Mouse (Mus musculus) myocyte (in vitro differentiated cells): ENCODE results near the gene Plekhm2.

Experiments used
- E2F4 ChIP-seq: IDR thresholded peaks from one replicate; pipeline ENCODE4 v1.6.1; 2011; ENCODE audit warnings: mild to moderate bottlenecking, control low read depth, moderate library complexity; ENCODE audit not compliant: insufficient read depth
- MAX ChIP-seq: IDR thresholded peaks from one replicate; pipeline ENCODE4 v1.6.1; 2011; ENCODE audit warnings: low read depth, mild to moderate bottlenecking, control low read depth
- MYOD1 ChIP-seq, 3 experiments: IDR thresholded peaks; one replicate each; pipeline ENCODE4 v1.6.1; 2011; ENCODE audit warnings: control low read depth in 2 of 3, low read depth in 2 of 3, mild to moderate bottlenecking in 2 of 3, moderate library complexity in 1 of 3; ENCODE audit not compliant: insufficient read length in 2 of 3, control insufficient read depth in 1 of 3
- POLR2A ChIP-seq: IDR thresholded peaks from one replicate; pipeline ENCODE4 v1.6.1; 2011; ENCODE audit warnings: low read depth, mild to moderate bottlenecking, control low read depth, moderate library complexity; ENCODE audit not compliant: insufficient read length
- POLR2AphosphoS2 ChIP-seq: IDR thresholded peaks from one replicate; pipeline ENCODE4 v1.6.1; 2011; ENCODE audit warnings: low read depth, control low read depth; ENCODE audit not compliant: insufficient read length
- TCF3 ChIP-seq: IDR thresholded peaks from one replicate; pipeline ENCODE4 v1.6.1; 2011; ENCODE audit warnings: low read depth, control low read depth; ENCODE audit not compliant: insufficient read length

- TF ChIP-seq POLR2A, result no peak
- no peak for TF ChIP-seq MYOD1 (IDR thresholded peaks at IDR 0.05; ENCODE audit: control insufficient read depth in 1 of 3, insufficient read length in 2 of 3, low read depth in 2 of 3)
- TF ChIP-seq E2F4, result no peak
- no peak for TF ChIP-seq MAX
- no peak for TF ChIP-seq TCF3
- no peak for TF ChIP-seq POLR2AphosphoS2
These were observed 11.7 kb downstream of the Plekhm2 start for GRCm38 (mm10) chr4:141653044-141653443.
